Mouse (Mus musculus) thymus, adult 2 months (tissue): ENCODE data around the gene Lclat1.

Experiments
- CTCF ChIP-seq: fragments of 200-500 bp; IDR thresholded peaks from 2 replicates; pipeline ENCODE4 v1.5.1; 2012; ENCODE audit warnings: mild to moderate bottlenecking, control low read depth, low read length, moderate library complexity, borderline replicate concordance; ENCODE audit not compliant: control insufficient read depth, poor library complexity, insufficient read depth; ENCODE audit errors: extremely low read depth
- POLR2A ChIP-seq: fragments of 200-500 bp; IDR thresholded peaks from 2 replicates; pipeline ENCODE4 v1.6.1; 2012; ENCODE audit warnings: mild to moderate bottlenecking, low read length, control low read depth, moderate library complexity; ENCODE audit not compliant: control insufficient read depth, poor library complexity, insufficient read depth; ENCODE audit errors: extremely low read depth

- TF ChIP-seq CTCF, result no peak
- TF ChIP-seq POLR2A, result no peak
Observed at GRCm38 (mm10) chr17:73121726-73122125, 13.9 kb downstream of the Lclat1 start.
